Mouse (Mus musculus) 3134 (cell line): ENCODE measurements around the gene Zmynd12.

Experiments
- DNase-seq: peaks from one replicate; pipeline ENCODE4 v3.0.0-alpha.2; 2011; ENCODE audit warnings: low spot score; ENCODE audit not compliant: insufficient read length; ENCODE audit errors: extremely low read depth

Zmynd12 gene

DNA sequence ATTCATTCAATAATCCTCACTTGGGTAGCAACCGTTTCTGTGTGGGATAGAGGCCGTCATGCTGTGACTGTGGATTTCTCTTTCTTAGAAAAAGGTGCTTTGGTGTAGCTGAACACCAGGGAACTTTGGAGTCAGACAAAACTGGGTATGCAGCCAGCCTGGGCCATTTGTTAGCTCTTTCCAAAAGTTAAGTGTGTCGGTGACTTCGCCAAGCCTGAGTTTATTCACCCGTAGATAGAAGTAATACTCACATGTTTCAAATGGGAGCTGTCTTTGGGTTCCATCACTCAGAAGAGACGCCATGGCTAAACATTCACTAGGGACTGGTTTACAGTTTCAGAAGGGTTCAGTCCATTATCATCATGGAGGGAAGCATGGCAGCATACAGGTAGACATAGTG lies 24.6 kb downstream of the Zmynd12 start:
- DNase-seq = no peak

GRCm38 (mm10) chr4:119447786-119448185 lies 25.2 kb downstream of the Zmynd12 start:
- no peak for DNase-seq

GRCm38 (mm10) chr4:119450436-119450835 lies 27.8 kb downstream of the Zmynd12 start:
- no peak for DNase-seq

GRCm38 (mm10) chr4:119453128-119453527 lies 30.5 kb downstream of the Zmynd12 start:
- DNase-seq = no peak

- DNase-seq = no peak
These were observed 30.9 kb downstream of the Zmynd12 start for GRCm38 (mm10) chr4:119453533-119453932.

- no peak for DNase-seq
These were observed 37.7 kb downstream of the Zmynd12 start for GRCm38 (mm10) chr4:119460296-119460695.

GRCm38 (mm10) chr4:119460728-119461141 lies 38.1 kb downstream of the Zmynd12 start:
- DNase-seq = no peak

DNA sequence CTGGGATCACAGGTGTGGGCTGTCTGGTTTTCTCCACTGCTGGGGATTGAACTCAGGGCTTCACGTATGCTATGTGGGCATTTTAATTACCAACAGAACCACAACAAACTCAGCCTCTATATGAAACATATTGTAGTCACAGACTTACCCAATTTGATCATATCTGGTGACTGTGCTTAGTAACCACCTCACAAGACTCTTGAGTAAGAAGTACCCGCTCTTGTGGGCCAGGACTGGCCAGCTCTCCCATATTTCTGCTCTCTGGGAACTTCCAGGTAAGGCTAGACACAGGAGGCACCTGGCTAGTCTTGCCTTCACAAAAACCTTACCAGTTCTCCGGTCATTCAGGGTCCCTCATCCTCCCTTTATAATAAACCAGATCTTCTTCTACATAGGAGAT lies 39.8 kb downstream of the Zmynd12 start:
- DNase-seq = no peak

GRCm38 (mm10) chr4:119462858-119463755 lies 40.5 kb downstream of the Zmynd12 start:
- peak; percentile 24 for DNase-seq

DNA sequence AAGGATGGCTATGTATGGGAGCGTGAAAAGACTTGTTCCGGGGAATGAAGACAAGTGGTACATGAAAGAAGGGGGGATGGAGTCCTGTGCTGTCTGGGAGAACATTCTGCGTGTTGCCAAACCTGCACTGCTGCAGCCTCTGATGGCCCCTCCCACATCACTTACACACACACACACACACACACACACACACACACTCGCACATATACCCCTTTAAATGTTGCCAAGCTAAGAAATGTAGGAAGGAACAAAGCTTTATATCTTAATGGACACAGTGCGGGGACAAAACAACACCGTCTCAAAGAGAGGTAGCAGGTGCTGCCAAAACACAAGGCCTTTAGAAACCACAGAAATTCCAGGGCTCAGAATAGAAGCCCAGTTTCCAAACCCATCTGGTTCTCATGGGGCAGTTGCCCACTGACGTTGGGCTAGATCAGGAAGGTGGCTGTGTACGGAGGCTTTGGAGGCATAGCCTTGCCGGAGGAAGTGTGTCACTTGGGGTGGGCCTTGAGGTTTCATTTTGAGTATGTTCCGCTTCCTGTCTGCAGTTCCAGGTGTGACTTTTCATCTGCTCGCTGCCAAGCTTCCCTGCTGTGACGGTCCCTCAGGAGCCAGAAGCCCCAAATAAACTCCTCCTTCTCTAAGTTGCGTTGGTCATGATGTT lies 41.3 kb downstream of the Zmynd12 start:
- no peak for DNase-seq

DNA sequence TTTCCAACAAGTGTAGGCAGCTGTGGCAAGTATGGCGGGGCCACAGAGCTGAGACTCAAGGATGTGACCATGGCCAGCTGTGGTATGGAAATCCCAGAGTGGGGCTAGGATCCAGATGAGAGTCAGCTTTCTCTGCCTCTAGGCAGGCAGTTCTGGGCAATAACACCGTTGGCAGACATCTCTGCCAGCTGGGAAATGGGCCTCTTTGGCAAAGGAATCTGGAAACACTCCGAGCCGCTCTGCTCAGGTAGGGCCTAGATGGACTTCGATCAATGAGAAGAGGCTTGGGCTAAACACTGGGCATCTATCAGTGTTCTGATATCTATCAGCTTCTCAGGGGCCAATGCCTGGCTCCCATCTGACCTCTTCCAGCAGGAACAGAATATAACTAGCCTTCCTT lies 43.2 kb downstream of the Zmynd12 start:
- DNase-seq = no peak

- no peak for DNase-seq
These were observed 45.2 kb downstream of the Zmynd12 start for GRCm38 (mm10) chr4:119467720-119468380.

GRCm38 (mm10) chr4:119472545-119472944 lies 49.9 kb downstream of the Zmynd12 start:
- no peak for DNase-seq

- DNase-seq = no peak
These were observed 50.5 kb downstream of the Zmynd12 start for GRCm38 (mm10) chr4:119473150-119473549.

DNA sequence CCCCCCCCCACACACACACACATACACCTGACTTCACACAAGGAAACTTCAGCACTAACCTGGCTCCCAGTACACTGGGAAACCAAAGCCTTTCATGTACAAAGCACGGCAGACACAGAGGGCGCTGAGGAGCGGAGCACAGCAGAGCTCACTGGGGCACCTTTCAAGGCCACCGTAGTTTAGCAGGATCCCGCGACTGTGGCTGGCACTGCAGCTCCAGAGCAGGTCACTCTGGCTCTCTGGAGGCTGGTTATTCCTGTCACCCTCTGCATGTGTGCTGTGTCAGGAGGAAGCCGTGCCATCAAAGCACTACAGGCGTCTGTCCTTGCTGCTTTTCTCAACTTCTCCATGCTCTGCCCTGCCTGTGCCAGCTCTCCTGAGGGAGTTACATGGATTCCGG lies 60.4 kb downstream of the Zmynd12 start:
- DNase-seq = no peak

DNA sequence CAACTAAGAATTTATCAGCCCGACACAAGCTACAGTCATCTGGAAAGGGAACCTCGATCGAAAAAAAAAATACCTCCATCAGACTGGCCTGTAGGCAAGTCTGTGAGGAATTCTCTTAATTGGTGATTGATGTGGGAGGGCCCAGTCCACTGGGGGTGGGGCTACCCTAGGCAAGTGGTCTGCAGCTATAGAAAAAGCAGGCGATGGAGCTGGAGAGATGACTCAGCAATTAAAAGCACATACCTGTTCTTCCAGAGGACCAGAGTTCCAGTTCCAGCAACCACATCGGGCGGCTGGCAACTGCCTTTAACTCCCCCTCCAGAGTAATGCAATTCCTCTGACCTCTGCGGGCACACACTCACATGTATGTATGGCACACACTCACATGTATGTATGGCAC lies 62.3 kb downstream of the Zmynd12 start:
- no peak for DNase-seq

DNA sequence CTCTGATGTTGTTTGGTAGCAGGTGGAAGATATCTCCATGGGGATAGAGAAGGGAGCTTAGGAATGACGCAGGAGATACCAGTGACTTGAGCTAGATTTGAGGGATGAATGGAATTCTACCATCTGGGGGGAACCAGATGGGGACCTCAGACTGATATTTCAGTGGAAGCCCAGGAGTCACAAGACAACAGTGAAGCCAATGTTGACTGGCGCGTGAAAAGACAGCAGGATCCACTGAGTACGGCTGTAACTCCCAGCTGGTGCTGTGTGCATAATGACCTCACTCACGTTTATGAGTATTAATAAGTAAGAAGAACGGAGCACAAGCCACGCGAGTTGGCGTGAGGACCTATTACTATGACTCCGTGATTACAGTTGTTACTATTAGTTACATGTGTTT lies 67.1 kb downstream of the Zmynd12 start:
- DNase-seq = no peak

GRCm38 (mm10) chr4:119490806-119491205 lies 68.2 kb downstream of the Zmynd12 start:
- DNase-seq = no peak

DNA sequence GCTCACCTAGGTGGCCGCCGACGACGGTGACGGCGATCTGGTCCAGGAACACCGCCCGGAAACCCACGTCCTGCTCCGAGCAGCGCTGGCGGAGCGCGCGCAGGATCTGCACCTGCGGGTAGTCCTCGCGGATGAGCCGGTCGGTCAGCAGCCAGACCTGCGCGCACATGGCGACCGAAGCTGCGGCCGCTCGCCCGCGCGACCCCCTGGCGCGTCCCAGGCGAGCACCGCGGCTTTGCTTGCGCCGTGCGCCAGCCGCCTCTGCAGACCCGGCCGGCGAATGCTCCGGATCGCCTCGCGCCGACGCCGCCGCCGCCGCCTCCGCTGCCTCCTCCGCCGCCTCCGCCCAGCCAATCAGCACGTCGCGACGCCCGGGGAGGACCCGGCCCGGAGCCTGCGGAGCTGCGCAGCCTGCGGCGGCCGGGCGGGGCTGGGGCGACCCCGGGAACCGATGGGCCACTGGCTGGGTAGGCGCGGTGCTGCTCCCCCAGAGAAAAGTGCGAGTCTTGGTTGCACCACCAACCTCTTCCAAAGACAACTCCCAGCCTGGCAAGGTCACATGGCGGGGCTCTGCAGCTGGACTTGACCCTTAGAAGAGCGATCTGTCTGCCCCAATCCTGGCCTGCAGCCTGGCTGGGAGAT lies 69.8 kb downstream of the Zmynd12 start, which contains the start of gene Rimkla:
Gene Rimkla (minus strand): TSS at position 338 of the 642 bp plus-strand sequence.
- DNase-seq = no peak

DNA sequence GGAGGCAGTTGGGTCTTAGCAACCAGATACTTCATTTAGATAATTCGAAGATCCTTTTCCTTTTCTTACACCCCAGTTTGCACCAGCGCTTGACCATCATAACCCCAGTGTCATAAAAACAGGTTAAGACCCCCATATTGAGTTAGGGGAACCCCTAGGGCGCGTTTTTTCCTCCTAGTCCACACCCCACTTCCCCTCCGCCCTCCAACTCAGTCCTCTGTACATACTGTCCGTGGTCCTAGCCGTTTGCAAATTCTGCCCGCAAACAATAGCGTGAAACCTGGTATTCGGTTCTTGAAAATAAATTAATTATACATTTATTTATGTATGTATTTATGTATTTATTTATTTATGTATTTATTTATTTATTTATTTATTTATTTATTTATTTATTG lies 70.3 kb downstream of the Zmynd12 start:
- no peak for DNase-seq

DNA sequence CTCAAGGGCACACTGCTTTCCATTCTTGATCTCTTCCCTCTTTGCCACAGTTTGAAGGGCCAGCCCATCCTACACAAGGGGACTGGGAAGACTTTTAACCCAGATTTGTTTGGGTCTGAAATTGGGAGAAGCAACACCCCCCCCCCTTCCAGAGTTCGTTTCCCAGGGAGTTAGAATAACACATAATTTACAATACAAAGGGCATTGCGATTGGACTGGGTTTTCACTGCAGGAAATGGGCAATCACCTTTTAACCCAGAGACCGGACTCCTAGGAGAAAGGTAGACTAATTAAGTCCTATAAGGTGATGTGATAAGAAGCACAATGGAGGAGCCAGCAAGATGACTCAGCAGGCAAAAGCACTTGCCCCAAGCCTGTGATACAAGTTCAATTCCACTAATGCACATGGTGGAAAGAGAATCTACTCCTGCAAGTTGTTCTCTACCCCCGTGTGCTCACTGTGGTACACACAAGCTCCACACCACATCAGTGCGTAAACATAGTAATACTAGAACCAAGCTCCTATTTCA lies 75.8 kb downstream of the Zmynd12 start:
- no peak for DNase-seq
